Mouse (Mus musculus) lung, embryonic 14.5 days (tissue): ENCODE results near the gene Slc35f6. TPM values are rescaled to one million over a fixed set of nuclear protein-coding genes. Genes with fewer than 3 reads are reported as not detected.

ENCODE experiments used
- ATAC-seq: fragments of 200-750 bp; cut with Nextera tagmentation; 2 replicates; pipeline ENCODE4 v1.8.0; 2017; ENCODE audit warnings: mild to moderate bottlenecking, moderate TSS enrichment, moderate library complexity; ENCODE audit not compliant: insufficient read depth
- DNase-seq: peaks from one replicate; pipeline ENCODE4 v3.0.0-alpha.2; 2015
- H3K27ac ChIP-seq: fragments of 300-500 bp; sonication (generic); 2 replicates; pipeline ENCODE4 v1.5.1; 2014; ENCODE audit warnings: low read depth, mild to moderate bottlenecking, moderate library complexity
- H3K27me3 ChIP-seq: fragments of 300-500 bp; sonication (generic); 2 replicates; pipeline ENCODE4 v1.6.1; 2014; ENCODE audit warnings: low read length, control low read depth; ENCODE audit not compliant: insufficient read depth
- H3K36me3 ChIP-seq: fragments of 300-500 bp; sonication (generic); 2 replicates; pipeline ENCODE4 v1.6.1; 2014; ENCODE audit warnings: control low read depth; ENCODE audit not compliant: insufficient read depth
- H3K4me1 ChIP-seq: fragments of 300-500 bp; sonication (generic); 2 replicates; pipeline ENCODE4 v1.6.1; 2014; ENCODE audit warnings: antibody characterized with exemption, control low read depth; ENCODE audit not compliant: insufficient read depth
- H3K4me2 ChIP-seq: fragments of 300-500 bp; sonication (generic); 2 replicates; pipeline ENCODE4 v1.6.1; 2014; ENCODE audit warnings: mild to moderate bottlenecking
- H3K4me3 ChIP-seq: fragments of 300-500 bp; sonication (generic); 2 replicates; pipeline ENCODE4 v1.5.1; 2014; ENCODE audit warnings: low read depth, low read length
- H3K9ac ChIP-seq: fragments of 300-500 bp; sonication (generic); 2 replicates; pipeline ENCODE4 v1.6.1; 2014
- H3K9me3 ChIP-seq: fragments of 300-500 bp; sonication (generic); 2 replicates; pipeline ENCODE4 v1.6.1; 2016; ENCODE audit warnings: low read depth, low read length, control low read depth
- CTCF ChIP-seq: IDR thresholded peaks from 2 replicates; pipeline ENCODE4 v1.5.1; 2016; ENCODE audit warnings: antibody characterized with exemption, low read depth
- WGBS: fragments of 180-500 bp; shearing (Covaris S2); extraction: QIAGEN DNeasy Blood & Tissue Kit; methylation state at CpG from one replicate; pipeline ENCODE4 v1.1.7; 2014; 5-methylcytosine and 5-hydroxymethylcytosine counted together
- polyA plus RNA-seq: library from polyadenylated mRNA; unstranded; fragments of >200 nt; fragmentation: Nextera tagmentation; extraction: Ambion mirVana; gene quantifications from 2 replicates; pipeline ENCODE4 v1.2.1, GENCODE M21; 2014

The Slc35f6 gene
- polyA plus RNA-seq, 1 experiment from 2014 or later: 27.6 TPM

DNA sequence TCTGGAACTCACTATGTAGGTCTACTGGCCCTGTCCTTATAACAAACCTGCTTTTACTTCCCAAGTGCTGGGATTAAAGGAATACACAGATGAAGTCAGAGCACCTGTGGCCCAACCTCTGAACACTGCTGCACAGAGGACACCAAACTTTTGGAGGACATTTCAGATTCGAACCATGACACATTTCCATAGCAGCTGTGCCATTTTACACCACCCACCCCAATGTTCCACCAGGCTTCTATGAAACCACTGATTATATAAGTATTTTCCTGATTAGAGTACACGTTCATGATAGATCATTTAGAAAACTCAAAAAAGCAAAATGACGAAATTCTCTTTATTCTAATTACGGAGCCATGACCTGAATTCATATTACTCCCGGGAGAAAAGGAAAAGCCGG lies 18.2 kb downstream of the Slc35f6 start:
- Histone ChIP-seq H3K4me1 (peaks cover 10% of the 10 kb centered on the region; the same call in 1 of the 2 replicates), H3K4me2 (peak overlapping the region; percentile 64), H3K9ac (peak overlapping the region; percentile 40), H3K36me3 (peaks cover 24% of the 10 kb centered on the region), H3K9me3 (no peaks in the 10 kb centered on the region), H3K27ac (peak overlapping the region; percentile 65; the same call in 1 of the 2 replicates), H3K4me3 (peak overlapping the region; percentile 85), H3K27me3 (no peaks in the 10 kb centered on the region)
- WGBS: 56% methylated on average over 6 of the region's 6 CpGs
- DNase-seq: no peak
- no peak for ATAC-seq
- TF ChIP-seq CTCF: no peak

DNA sequence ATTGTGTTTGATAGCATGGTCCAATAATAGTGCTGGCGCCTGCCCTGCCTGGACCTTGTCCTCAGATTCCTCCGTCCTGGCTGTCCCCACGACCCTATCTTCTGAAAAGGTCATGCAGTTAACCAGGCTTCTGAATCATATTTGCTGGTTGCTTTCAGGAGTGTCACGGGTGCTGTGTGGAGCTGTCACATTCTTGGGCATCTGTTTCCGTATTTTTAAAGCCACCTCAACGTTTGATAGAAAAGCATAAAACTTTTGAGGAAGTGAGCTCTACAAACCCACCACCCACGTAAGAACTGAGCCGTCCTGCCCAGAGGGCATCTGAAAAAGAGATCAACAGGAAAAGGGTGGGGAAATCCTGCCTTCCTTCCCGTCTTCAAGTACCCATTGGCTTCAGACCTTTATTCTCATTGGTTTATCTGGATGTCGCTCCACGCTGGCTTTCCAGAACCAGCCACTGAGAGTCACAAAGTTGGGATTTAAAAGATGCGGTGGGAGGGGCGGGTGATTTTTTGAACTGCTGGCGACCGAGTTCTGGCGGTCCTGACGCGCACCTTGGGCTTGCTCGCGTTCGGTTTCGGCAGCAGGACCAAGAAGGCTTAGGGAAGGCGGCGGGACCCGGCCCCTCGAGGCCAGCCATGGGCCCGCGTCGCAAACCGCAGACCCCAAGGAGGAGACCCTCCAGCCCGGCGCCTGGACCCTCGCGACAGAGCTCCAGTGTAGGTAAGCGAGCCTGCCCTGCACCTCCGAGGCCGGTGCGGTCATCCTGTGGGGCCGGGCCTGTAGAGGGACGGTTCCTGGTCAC lies 18.9 kb downstream of the Slc35f6 start, which contains the start of gene Cenpa:
Gene Cenpa (plus strand): TSS at position 387 of the 805 bp plus-strand sequence.
- DNase-seq (peak; percentile 97), ATAC-seq (peak; percentile 94)
- under 1% methylated on average over 40 of the region's 40 CpGs for WGBS
- Histone ChIP-seq H3K9ac (peak within 1 kb of the TSS; percentile 80), H3K4me1 (peaks cover 10% of the 10 kb centered on the region; the same call in 1 of the 2 replicates), H3K4me3 (peak within 1 kb of the TSS; percentile 85), H3K4me2 (peak within 1 kb of the TSS; percentile 64), H3K9me3 (no peaks in the 10 kb centered on the region), H3K27ac (peak within 1 kb of the TSS; percentile 82), H3K36me3 (peaks cover 30% of the 10 kb centered on the region), H3K27me3 (no peaks in the 10 kb centered on the region)
- no peak for TF ChIP-seq CTCF

DNA sequence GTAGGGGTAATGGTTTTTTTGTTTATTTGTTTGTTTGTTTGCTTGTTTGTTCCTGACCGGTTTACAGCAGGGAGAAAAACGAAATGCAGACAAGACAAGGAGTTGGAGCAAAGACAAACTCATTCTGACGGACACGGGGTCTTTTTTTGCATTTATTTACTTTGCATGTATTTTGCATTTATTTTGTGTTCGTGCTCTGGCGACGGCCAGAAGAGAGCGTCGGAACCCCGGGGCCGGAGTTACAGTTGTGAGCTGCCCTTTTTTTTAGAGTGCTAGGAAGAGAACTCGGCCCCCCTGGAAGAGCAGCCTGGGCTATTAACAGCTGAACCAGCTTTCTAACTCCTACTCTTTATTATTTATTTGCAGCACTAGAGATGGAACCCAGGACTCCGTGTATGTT lies 19.5 kb downstream of the Slc35f6 start:
- DNase-seq (peak; percentile 36), ATAC-seq (no peak)
- H3K9me3 ChIP-seq: no peaks in the 10 kb centered on the region
- H3K27me3 ChIP-seq: no peaks in the 10 kb centered on the region
- H3K4me3 ChIP-seq: peak overlapping the region; percentile 85
- peaks cover 36% of the 10 kb centered on the region for H3K36me3 ChIP-seq
- no peak for TF ChIP-seq CTCF
- H3K27ac ChIP-seq: peak overlapping the region; percentile 82
- H3K4me2 ChIP-seq: peak overlapping the region; percentile 64
- peak overlapping the region; percentile 80 for H3K9ac ChIP-seq
- peaks cover 10% of the 10 kb centered on the region; the same call in 1 of the 2 replicates for H3K4me1 ChIP-seq
- WGBS: under 1% methylated on average over 13 of the region's 13 CpGs

DNA sequence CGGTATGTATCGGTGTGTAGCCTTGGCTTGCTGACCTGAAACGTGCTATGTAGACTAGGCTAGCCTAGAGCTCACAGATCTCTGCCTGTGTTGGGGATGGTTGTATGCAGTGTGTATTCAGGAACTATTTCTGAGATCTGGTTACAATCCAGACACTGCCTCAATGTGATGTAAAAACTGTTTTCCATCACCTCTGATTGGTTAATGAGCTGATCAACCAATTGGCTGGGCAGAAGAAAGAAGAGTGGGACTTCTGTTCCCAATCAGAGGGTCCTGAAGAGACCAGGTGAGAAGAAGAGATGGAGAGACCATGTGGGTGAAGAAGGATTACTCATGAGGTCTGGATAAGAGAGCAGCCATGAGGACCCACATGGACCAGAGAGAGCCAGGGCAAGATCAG lies 20.0 kb downstream of the Slc35f6 start:
- Histone ChIP-seq H3K36me3 (peaks cover 41% of the 10 kb centered on the region), H3K4me2 (peak overlapping the region; percentile 64), H3K9ac (peak overlapping the region; percentile 80), H3K27me3 (no peaks in the 10 kb centered on the region), H3K4me1 (peaks cover 10% of the 10 kb centered on the region; the same call in 1 of the 2 replicates), H3K27ac (no peak overlapping the region), H3K4me3 (peak overlapping the region; percentile 85), H3K9me3 (no peaks in the 10 kb centered on the region)
- no peak for ATAC-seq
- no peak for DNase-seq
- no peak for TF ChIP-seq CTCF
- 5% methylated on average over 3 of the region's 3 CpGs for WGBS

DNA sequence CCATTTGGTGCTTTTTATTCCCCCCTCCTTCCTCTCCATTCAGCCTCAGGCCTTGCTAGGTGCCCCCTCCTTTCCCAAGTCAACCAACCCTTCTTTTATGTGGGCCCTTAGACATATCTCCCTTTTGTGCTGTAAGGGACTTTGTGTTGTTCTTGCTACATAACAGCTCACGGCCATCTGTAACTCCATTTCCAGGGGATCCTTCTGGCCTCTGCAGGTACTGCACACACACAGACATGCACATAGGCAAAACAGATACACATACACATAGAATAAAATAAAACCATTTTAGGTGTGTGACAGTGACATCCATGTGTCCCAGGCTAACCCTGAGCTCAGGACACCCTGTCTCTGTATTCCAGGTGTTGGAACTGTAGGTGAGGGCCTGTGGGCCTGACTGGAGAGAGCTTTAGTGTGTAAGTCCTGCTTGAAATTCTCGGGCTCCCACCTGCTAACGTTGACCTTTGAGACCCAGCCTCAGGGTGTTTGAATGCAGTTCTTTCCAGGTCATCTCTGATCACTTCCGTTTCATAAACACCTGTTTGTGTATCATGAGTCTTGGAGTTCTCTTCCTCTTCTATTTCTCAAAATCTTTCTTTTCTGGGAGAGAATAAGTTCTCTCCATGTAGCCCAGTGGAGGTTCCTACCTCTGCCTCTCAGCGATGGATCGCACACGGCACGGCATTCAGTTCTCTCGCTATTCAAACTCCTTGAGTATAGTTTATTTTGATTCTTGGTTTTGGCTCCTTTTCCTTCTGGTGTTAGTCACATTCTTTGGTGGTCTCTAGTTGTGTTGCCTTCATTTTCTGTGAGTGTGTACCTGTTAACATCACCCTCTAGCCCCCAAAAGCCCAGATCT lies 21.1 kb downstream of the Slc35f6 start:
- peak; percentile 19 for TF ChIP-seq CTCF
- peaks cover 10% of the 10 kb centered on the region; the same call in 1 of the 2 replicates for H3K4me1 ChIP-seq
- H3K9me3 ChIP-seq: no peaks in the 10 kb centered on the region
- H3K4me3 ChIP-seq: peak overlapping the region; percentile 85
- no peak for DNase-seq
- no peak for ATAC-seq
- WGBS: 84% methylated on average over 9 of the region's 9 CpGs
- H3K4me2 ChIP-seq: peak overlapping the region; percentile 64
- no peak overlapping the region for H3K9ac ChIP-seq
- peaks cover 53% of the 10 kb centered on the region for H3K36me3 ChIP-seq
- H3K27ac ChIP-seq: no peak overlapping the region
- no peaks in the 10 kb centered on the region for H3K27me3 ChIP-seq

DNA sequence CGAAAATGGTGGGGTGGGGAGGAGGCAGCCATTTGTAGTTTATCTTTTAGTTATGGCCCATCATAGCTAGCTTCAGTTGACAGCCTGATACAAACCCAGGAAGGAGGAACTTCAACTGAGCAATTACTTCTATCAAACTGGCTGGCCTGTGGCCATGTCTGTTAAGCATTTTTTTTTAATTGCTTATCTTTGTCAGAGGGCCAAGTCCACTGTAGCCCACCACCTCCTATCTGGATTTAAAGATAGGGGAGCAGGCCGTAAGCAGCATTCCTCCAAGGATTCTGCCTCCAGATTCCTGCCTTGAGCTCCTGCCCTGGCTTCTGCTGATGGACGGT lies 21.7 kb downstream of the Slc35f6 start:
- H3K27ac ChIP-seq: no peak overlapping the region
- ATAC-seq (no peak), DNase-seq (no peak)
- H3K36me3 ChIP-seq: peaks cover 59% of the 10 kb centered on the region
- peak overlapping the region; percentile 64 for H3K4me2 ChIP-seq
- no peaks in the 10 kb centered on the region for H3K27me3 ChIP-seq
- H3K9ac ChIP-seq: no peak overlapping the region
- H3K4me3 ChIP-seq: no peak overlapping the region
- peaks cover 10% of the 10 kb centered on the region; the same call in 1 of the 2 replicates for H3K4me1 ChIP-seq
- TF ChIP-seq CTCF: no peak
- no peaks in the 10 kb centered on the region for H3K9me3 ChIP-seq
- WGBS: 74% methylated on average over 3 of the region's 3 CpGs

DNA sequence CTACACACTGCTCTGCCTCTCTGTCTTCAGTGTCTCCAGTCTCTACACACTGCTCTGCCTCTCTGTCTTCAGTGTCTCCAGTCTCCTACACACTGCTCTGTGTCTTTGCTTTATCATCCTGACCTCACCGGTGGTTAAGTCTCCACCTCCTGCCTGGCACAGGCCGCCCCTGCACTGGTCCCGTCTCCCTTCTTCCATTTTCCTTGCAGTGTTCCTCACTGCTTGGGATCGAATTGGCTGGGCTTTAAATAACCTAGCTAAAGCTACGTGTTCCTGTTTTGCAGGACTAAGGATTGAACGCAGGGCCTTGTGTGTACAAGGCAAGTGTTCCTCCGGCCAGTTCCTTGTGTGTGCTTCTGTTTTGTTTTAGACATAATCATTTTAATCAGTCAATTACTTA lies 22.4 kb downstream of the Slc35f6 start:
- 86% methylated on average over 7 of the region's 7 CpGs for WGBS
- Histone ChIP-seq H3K4me2 (no peak overlapping the region), H3K36me3 (peaks cover 64% of the 10 kb centered on the region), H3K9ac (no peak overlapping the region), H3K4me3 (no peak overlapping the region), H3K4me1 (peaks cover 10% of the 10 kb centered on the region; the same call in 1 of the 2 replicates), H3K9me3 (no peaks in the 10 kb centered on the region), H3K27me3 (no peaks in the 10 kb centered on the region), H3K27ac (no peak overlapping the region)
- TF ChIP-seq CTCF: no peak
- DNase-seq (no peak), ATAC-seq (no peak)
